ENCODE assay signal across 8 mouse cellular contexts in genomic region chr11:114727826-114728186, GRCm38 (mm10). TPM values are rescaled to one million over a fixed set of nuclear protein-coding genes. Genes with fewer than 3 reads are reported as not detected.
A peak's percentile ranks its signal among the peaks of the same experiment; 100 is the strongest.
DNase-seq lines count a peak whose midpoint lies in the region; ATAC-seq and TF ChIP-seq lines count a peak whose summit lies in the region.

No protein-coding gene starts in this region.

- DNase-seq in lung, adult 2 months = no peak
- no peak for DNase-seq in limb, embryonic 11.5 days (ENCODE audit: low spot score)
- DNase-seq in urinary bladder, postnatal 14 days (ENCODE audit: low spot score) = no peak
- no peak for DNase-seq in left cerebral cortex, postnatal 36 days (ENCODE audit: low spot score in 2 of 2)
- DNase-seq in spleen, adult 12 weeks (ENCODE audit: low spot score) = no peak

- peak overlapping the region; percentile 45; the same call in 1 of the 2 replicates for H3K4me2 ChIP-seq in lung, embryonic 16.5 days (ENCODE audit: low read depth, low read length)
- H3K4me2 ChIP-seq in forebrain, embryonic 15.5 days (replicated peaks) = peak overlapping the region; percentile 51
- H3K4me2 ChIP-seq in limb, embryonic 11.5 days (ENCODE audit: low read depth, severe bottlenecking) = peak overlapping the region; percentile 54; the same call in 1 of the 2 replicates

- no peak for TF ChIP-seq CTCF in lung, adult 2 months (IDR thresholded peaks at IDR 0.05; ENCODE audit: insufficient read depth, low read length)
- no peak for TF ChIP-seq CTCF in olfactory bulb, adult 2 months (IDR thresholded peaks at IDR 0.05; ENCODE audit: insufficient read depth, low read depth, low read length)

- no peaks in the 10 kb centered on the region for H3K36me3 ChIP-seq in lung, embryonic 16.5 days (ENCODE audit: control insufficient read depth, insufficient read depth, low read length)
- no peaks in the 10 kb centered on the region for H3K36me3 ChIP-seq in forebrain, embryonic 15.5 days
- no peaks in the 10 kb centered on the region for H3K36me3 ChIP-seq in limb, embryonic 11.5 days (ENCODE audit: control insufficient read depth, insufficient read depth, low read length)

- H3K27ac ChIP-seq in lung, embryonic 16.5 days (ENCODE audit: low read length) = no peak overlapping the region
- no peak overlapping the region for H3K27ac ChIP-seq in forebrain, embryonic 15.5 days (replicated peaks)
- H3K27ac ChIP-seq in limb, embryonic 11.5 days (replicated peaks; ENCODE audit: low read depth, low read length) = no peak overlapping the region
- no peak overlapping the region for H3K27ac ChIP-seq in olfactory bulb, adult 2 months (ENCODE audit: insufficient read depth, low read depth, low read length)

- no peaks in the 10 kb centered on the region for H3K9me3 ChIP-seq in lung, embryonic 16.5 days (ENCODE audit: control insufficient read depth, low read length)
- H3K9me3 ChIP-seq in forebrain, embryonic 15.5 days = no peaks in the 10 kb centered on the region
- no peaks in the 10 kb centered on the region for H3K9me3 ChIP-seq in limb, embryonic 11.5 days (ENCODE audit: control insufficient read depth, low read length)

- no peaks in the 10 kb centered on the region for H3K27me3 ChIP-seq in lung, embryonic 16.5 days (ENCODE audit: control insufficient read depth, insufficient read depth, low read depth, low read length)
- no peaks in the 10 kb centered on the region for H3K27me3 ChIP-seq in forebrain, embryonic 15.5 days
- no peaks in the 10 kb centered on the region for H3K27me3 ChIP-seq in limb, embryonic 11.5 days (ENCODE audit: control insufficient read depth, insufficient read depth, low read length)

- no peak for TF ChIP-seq POLR2A in lung, adult 2 months (IDR thresholded peaks at IDR 0.05; ENCODE audit: borderline replicate concordance, extremely low read depth, low read depth, low read length)
- no peak for TF ChIP-seq POLR2A in olfactory bulb, adult 2 months (IDR thresholded peaks at IDR 0.05; ENCODE audit: insufficient read depth, low read depth, low read length)

- ATAC-seq in lung, embryonic 16.5 days (ENCODE audit: low read depth) = no peak
- no peak for ATAC-seq in forebrain, embryonic 15.5 days (replicated peaks)
- ATAC-seq in limb, embryonic 11.5 days (ENCODE audit: insufficient number of reproducible peaks, low FRiP score, low TSS enrichment, low read depth) = no peak

- H3K9ac ChIP-seq in lung, embryonic 16.5 days (ENCODE audit: low read length) = peak overlapping the region; percentile 39; the same call in 1 of the 2 replicates
- H3K9ac ChIP-seq in forebrain, embryonic 15.5 days (replicated peaks) = 0 out of 2 replicates have a peak overlapping the region, but pooled peaks have one; percentile 10
- no peak overlapping the region for H3K9ac ChIP-seq in limb, embryonic 11.5 days (ENCODE audit: low read length)

- WGBS in lung, embryonic 16.5 days = 23% methylated on average over 5 of the region's 5 CpGs
- WGBS in lung, adult 2 months = 40% methylated on average over 5 of the region's 5 CpGs
- 25% methylated on average over 5 of the region's 5 CpGs for WGBS in forebrain, embryonic 15.5 days
- WGBS in limb, embryonic 11.5 days = 34% methylated on average over 5 of the region's 5 CpGs
- whole genome bisulfite sequencing in olfactory bulb, adult 2 months = 40% methylated on average over 5 of the region's 5 CpGs

- no peak overlapping the region; the same call in 1 of the 2 replicates for H3K4me3 ChIP-seq in lung, embryonic 16.5 days (ENCODE audit: low read length)
- H3K4me3 ChIP-seq in lung, adult 2 months (replicated peaks; ENCODE audit: extremely low read depth, low read depth, low read length) = no peak overlapping the region
- no peak overlapping the region for H3K4me3 ChIP-seq in forebrain, embryonic 15.5 days
- H3K4me3 ChIP-seq in limb, embryonic 11.5 days (ENCODE audit: low read depth, low read length) = no peak overlapping the region
- H3K4me3 ChIP-seq in olfactory bulb, adult 2 months (ENCODE audit: insufficient read depth, low read depth, low read length) = 0 out of 2 replicates have a peak overlapping the region, but pooled peaks have one; percentile 24

- intact Hi-C loops in left cerebral cortex, postnatal 36 days (cut with DNase I) = loop anchor here (5.0 kb wide), 1 partner anchor 51 kb away; the partner anchor contains the start of gene Ttyh2

- H3K4me1 ChIP-seq in lung, embryonic 16.5 days (replicated peaks; ENCODE audit: control insufficient read depth, insufficient read depth, low read length) = peaks cover 14% of the 10 kb centered on the region
- no peaks in the 10 kb centered on the region for H3K4me1 ChIP-seq in lung, adult 2 months (ENCODE audit: control insufficient read depth, insufficient read depth, low read length)
- peaks cover 18% of the 10 kb centered on the region for H3K4me1 ChIP-seq in forebrain, embryonic 15.5 days
- H3K4me1 ChIP-seq in limb, embryonic 11.5 days (ENCODE audit: control insufficient read depth, insufficient read depth, low read length) = peaks cover 15% of the 10 kb centered on the region
- H3K4me1 ChIP-seq in olfactory bulb, adult 2 months (ENCODE audit: control insufficient read depth, insufficient read depth, low read length) = peaks cover 29% of the 10 kb centered on the region

RNA-seq across cellular contexts. Expression of gene Dnaic2, which starts 0.6 kb away (rescaled TPM):
- 7.1 and 8.5 TPM in 2 replicates for polyA plus RNA-seq in lung, embryonic 16.5 days (2015; fragmentation: Nextera tagmentation; extraction: Ambion mirVana)
- polyA plus RNA-seq in lung, adult 2 months (2012; rRNA removed) = 10.5 and 13.3 TPM in 2 replicates
- polyA plus RNA-seq in forebrain, embryonic 15.5 days (2015; fragmentation: Nextera tagmentation; extraction: Ambion mirVana) = 1.9 and 2.6 TPM in 2 replicates
- 0.20 TPM in 1 of 2 replicates, not detected in the other for polyA plus RNA-seq in limb, embryonic 11.5 days (2014; fragmentation: Nextera tagmentation; extraction: Ambion mirVana)
- not detected in 2 replicates for polyA plus RNA-seq in olfactory bulb, adult 2 months (2012; ENCODE audit: insufficient read depth, insufficient read length, low replicate concordance, missing spikeins)
- total RNA-seq in left cerebral cortex, postnatal 36 days (2021) = 1 to 10 TPM in 1 of 2 experiments, under 1 TPM in 1; 0.91 to 2.1 TPM

RNA-seq across cellular contexts. Expression of gene Kif19a, which starts 37.4 kb away (rescaled TPM):
- polyA plus RNA-seq in lung, embryonic 16.5 days (2015; fragmentation: Nextera tagmentation; extraction: Ambion mirVana) = 0.46 and 0.72 TPM in 2 replicates
- polyA plus RNA-seq in lung, adult 2 months (2012; rRNA removed) = 8.9 and 9.2 TPM in 2 replicates
- polyA plus RNA-seq in forebrain, embryonic 15.5 days (2015; fragmentation: Nextera tagmentation; extraction: Ambion mirVana) = 0.52 and 0.83 TPM in 2 replicates
- polyA plus RNA-seq in limb, embryonic 11.5 days (2014; fragmentation: Nextera tagmentation; extraction: Ambion mirVana) = 0.15 TPM in 1 of 2 replicates, not detected in the other
- polyA plus RNA-seq in olfactory bulb, adult 2 months (2012; ENCODE audit: insufficient read depth, insufficient read length, low replicate concordance, missing spikeins) = not detected in 2 replicates
- 1 to 10 TPM; 4.5 to 4.8 TPM for total RNA-seq in left cerebral cortex, postnatal 36 days (2021)

RNA-seq across cellular contexts. Expression of gene Ttyh2, which starts 52.6 kb away (rescaled TPM):
- 13.7 and 14.1 TPM in 2 replicates for polyA plus RNA-seq in lung, embryonic 16.5 days (2015; fragmentation: Nextera tagmentation; extraction: Ambion mirVana)
- polyA plus RNA-seq in lung, adult 2 months (2012; rRNA removed) = 19.0 and 20.8 TPM in 2 replicates
- 23.1 and 24.1 TPM in 2 replicates for polyA plus RNA-seq in forebrain, embryonic 15.5 days (2015; fragmentation: Nextera tagmentation; extraction: Ambion mirVana)
- 9.5 and 10.0 TPM in 2 replicates for polyA plus RNA-seq in limb, embryonic 11.5 days (2014; fragmentation: Nextera tagmentation; extraction: Ambion mirVana)
- not detected in 2 replicates for polyA plus RNA-seq in olfactory bulb, adult 2 months (2012; ENCODE audit: insufficient read depth, insufficient read length, low replicate concordance, missing spikeins)
- total RNA-seq in left cerebral cortex, postnatal 36 days (2021) = 10 to 100 TPM; 20.8 to 31.0 TPM

RNA-seq across cellular contexts. Expression of gene Rpl38, which starts 59.5 kb away (rescaled TPM):
- polyA plus RNA-seq in lung, embryonic 16.5 days (2015; fragmentation: Nextera tagmentation; extraction: Ambion mirVana) = 787 and 914 TPM in 2 replicates
- polyA plus RNA-seq in lung, adult 2 months (2012; rRNA removed) = 390 and 404 TPM in 2 replicates
- 787 and 864 TPM in 2 replicates for polyA plus RNA-seq in forebrain, embryonic 15.5 days (2015; fragmentation: Nextera tagmentation; extraction: Ambion mirVana)
- polyA plus RNA-seq in limb, embryonic 11.5 days (2014; fragmentation: Nextera tagmentation; extraction: Ambion mirVana) = 1,033 and 1,082 TPM in 2 replicates
- 1,436 TPM in 1 of 2 replicates, not detected in the other for polyA plus RNA-seq in olfactory bulb, adult 2 months (2012; ENCODE audit: insufficient read depth, insufficient read length, low replicate concordance, missing spikeins)
- total RNA-seq in left cerebral cortex, postnatal 36 days (2021) = 100 to 1,000 TPM; 750 to 833 TPM

Comparison
In these comparisons a context has a peak if more than half of its experiments do, and no peak if none do; other contexts are left out.
1. RNA of gene Ttyh2, which starts 52.6 kb away (polyA plus RNA-seq): 23.1 to 24.1 TPM in forebrain, embryonic 15.5 days, 19.0 to 20.8 TPM in lung, adult 2 months, 13.7 to 14.1 TPM in lung, embryonic 16.5 days and 9.5 to 10.0 TPM in limb, embryonic 11.5 days; not detected in olfactory bulb, adult 2 months; every median in the first group is over 10 times any median in the second.
2. Peak in every context shown above with its lines, with median percentiles within 50 percentile points of each other: H3K4me2 ChIP-seq.